Mouse (Mus musculus): ENCODE measurements around the gene Prdm15.

- TF ChIP-seq POLR2A (IDR thresholded peaks at IDR 0.05; ENCODE audit: borderline replicate concordance, control insufficient read depth, low read depth, low read length), result no peak
- no peak for TF ChIP-seq CTCF (IDR thresholded peaks at IDR 0.05; ENCODE audit: control insufficient read depth, insufficient read depth, low read length)
Measured at GRCm38 (mm10) chr16:97808881-97809280, 42.8 kb downstream of the Prdm15 start.
